Mouse (Mus musculus) stomach, embryonic 16.5 days (tissue): ENCODE measurements around the gene Fbxw11. TPM values are rescaled to one million over a fixed set of nuclear protein-coding genes. Genes with fewer than 3 reads are reported as not detected.

ENCODE experiments used
- ATAC-seq: fragments of 200-750 bp; cut with Nextera tagmentation; 2 replicates; pipeline ENCODE4 v1.8.0; 2017; ENCODE audit warnings: moderate number of reproducible peaks, moderate TSS enrichment; ENCODE audit not compliant: insufficient read depth, low FRiP score
- H3K27ac ChIP-seq: fragments of 300-500 bp; sonication (generic); 2 replicates; pipeline ENCODE4 v1.5.1; 2014; ENCODE audit warnings: low read length
- H3K27me3 ChIP-seq: fragments of 300-500 bp; sonication (generic); 2 replicates; pipeline ENCODE4 v1.6.1; 2014; ENCODE audit warnings: low read length, control low read depth, mixed read lengths; ENCODE audit not compliant: control insufficient read depth, insufficient read depth
- H3K36me3 ChIP-seq: fragments of 300-500 bp; sonication (generic); 2 replicates; pipeline ENCODE4 v1.6.1; 2014; ENCODE audit warnings: low read length; ENCODE audit not compliant: control insufficient read depth, insufficient read depth
- H3K4me1 ChIP-seq: fragments of 300-500 bp; sonication (generic); 2 replicates; pipeline ENCODE4 v1.6.1; 2014; ENCODE audit warnings: low read length, control low read depth, mixed read lengths; ENCODE audit not compliant: control insufficient read depth, insufficient read depth
- H3K4me2 ChIP-seq: fragments of 300-500 bp; sonication (generic); 2 replicates; pipeline ENCODE4 v1.6.1; 2014; ENCODE audit warnings: low read depth, low read length, mixed read lengths
- H3K4me3 ChIP-seq: fragments of 300-500 bp; sonication (generic); replicated peaks from 2 replicates; pipeline ENCODE4 v1.5.1; 2014; ENCODE audit warnings: mild to moderate bottlenecking, low read length
- H3K9ac ChIP-seq: fragments of 300-500 bp; sonication (generic); 2 replicates; pipeline ENCODE4 v1.6.1; 2014; ENCODE audit warnings: low read length
- H3K9me3 ChIP-seq: fragments of 300-500 bp; sonication (generic); replicated peaks from 2 replicates; pipeline ENCODE4 v1.6.1; 2016; ENCODE audit warnings: low read length, control low read depth; ENCODE audit not compliant: control insufficient read depth
- WGBS: fragments of 180-500 bp; shearing (Covaris S2); extraction: QIAGEN DNeasy Blood & Tissue Kit; methylation state at CpG from one replicate; pipeline ENCODE4 v1.1.7; 2014; 5-methylcytosine and 5-hydroxymethylcytosine counted together
- polyA plus RNA-seq: library from polyadenylated mRNA; unstranded; fragments of >200 nt; fragmentation: Nextera tagmentation; extraction: Ambion mirVana; gene quantifications from 2 replicates; pipeline ENCODE4 v1.2.1, GENCODE M21; 2015

The Fbxw11 gene
- polyA plus RNA-seq, 1 experiment from 2014 or later: 65.0 TPM

- no peak overlapping the region for H3K27ac ChIP-seq
- no peak overlapping the region for H3K4me2 ChIP-seq
- H3K9me3 ChIP-seq: no peaks in the 10 kb centered on the region
- H3K27me3 ChIP-seq: no peaks in the 10 kb centered on the region
- H3K4me1 ChIP-seq: no peaks in the 10 kb centered on the region
- peaks cover 31% of the 10 kb centered on the region for H3K36me3 ChIP-seq
- WGBS: 72% methylated on average over 5 of the region's 5 CpGs
- H3K9ac ChIP-seq: no peak overlapping the region
- H3K4me3 ChIP-seq: no peak overlapping the region
- no peak for ATAC-seq
Observed at GRCm38 (mm10) chr11:32743891-32744290, 101.4 kb downstream of the Fbxw11 start.

DNA sequence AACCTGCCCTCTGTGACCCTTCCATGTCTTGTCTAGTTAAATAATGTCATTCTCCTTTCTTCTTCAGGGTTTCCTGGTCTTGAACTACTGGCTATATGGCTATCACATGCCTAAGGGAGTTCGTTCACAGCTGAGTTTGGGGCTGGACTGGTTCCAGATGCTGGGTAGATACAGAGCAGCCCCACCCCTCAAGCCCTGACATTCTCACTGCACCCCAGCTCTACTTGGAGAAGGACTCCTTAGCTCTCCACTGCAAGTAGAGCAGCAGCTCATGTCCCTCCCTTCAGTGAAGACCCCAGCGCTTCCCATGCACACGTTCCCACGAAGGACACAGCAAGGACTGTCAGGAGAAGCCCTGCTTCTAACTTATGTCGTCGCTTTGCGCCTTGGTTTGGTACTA is 101.9 kb downstream of the Fbxw11 start:
- no peak overlapping the region for H3K27ac ChIP-seq
- ATAC-seq: no peak
- H3K4me3 ChIP-seq: no peak overlapping the region
- no peak overlapping the region for H3K9ac ChIP-seq
- WGBS: 84% methylated on average over 7 of the region's 7 CpGs
- H3K4me2 ChIP-seq: no peak overlapping the region
- H3K36me3 ChIP-seq: peaks cover 25% of the 10 kb centered on the region
- no peaks in the 10 kb centered on the region for H3K27me3 ChIP-seq
- no peaks in the 10 kb centered on the region for H3K9me3 ChIP-seq
- no peaks in the 10 kb centered on the region for H3K4me1 ChIP-seq

DNA sequence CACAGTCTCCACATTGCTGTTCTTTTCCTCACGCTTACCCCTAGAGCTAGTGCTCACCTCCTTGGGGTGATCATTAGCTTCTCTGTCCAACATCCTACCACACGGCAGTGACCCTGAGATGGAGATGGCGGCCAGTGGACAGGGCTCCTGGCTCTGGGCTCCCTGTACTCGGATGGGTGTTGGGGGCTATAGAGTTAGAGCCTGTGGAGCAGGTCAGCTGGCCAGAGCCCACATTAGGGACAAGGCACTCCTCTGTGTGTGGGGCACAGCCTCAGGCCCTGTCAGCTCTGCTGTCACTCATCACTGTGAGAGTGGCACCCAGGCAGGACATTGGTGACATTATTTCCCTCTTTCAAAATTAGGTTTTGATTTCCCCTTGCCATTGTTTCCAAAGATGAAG is 102.9 kb downstream of the Fbxw11 start:
- H3K36me3 ChIP-seq: peaks cover 17% of the 10 kb centered on the region

DNA sequence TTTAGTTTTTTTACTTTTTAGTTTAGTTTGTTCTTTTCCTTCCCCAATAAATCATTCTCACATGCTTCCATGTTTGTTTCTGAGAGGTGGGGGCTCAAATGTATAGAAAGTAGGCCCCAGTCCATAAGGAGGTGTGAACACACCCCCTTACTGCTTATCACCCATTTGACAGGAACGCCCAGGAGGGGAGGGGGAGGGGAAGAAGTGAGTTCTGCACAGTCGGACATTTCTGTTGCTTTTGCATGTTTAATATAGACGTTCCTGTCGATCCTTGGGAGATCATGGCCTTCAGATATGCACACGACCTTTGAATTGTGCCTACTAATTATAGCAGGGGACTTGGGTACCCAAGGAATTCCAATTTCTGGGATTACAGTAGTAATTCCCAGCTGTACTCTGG is 103.5 kb downstream of the Fbxw11 start:
- H3K27me3 ChIP-seq: no peaks in the 10 kb centered on the region
- no peaks in the 10 kb centered on the region for H3K4me1 ChIP-seq
- H3K4me2 ChIP-seq: no peak overlapping the region
- 38% methylated on average over 5 of the region's 5 CpGs for WGBS
- H3K9ac ChIP-seq: no peak overlapping the region
- peaks cover 11% of the 10 kb centered on the region for H3K36me3 ChIP-seq
- H3K4me3 ChIP-seq: no peak overlapping the region
- H3K27ac ChIP-seq: no peak overlapping the region
- no peaks in the 10 kb centered on the region for H3K9me3 ChIP-seq
- no peak for ATAC-seq

More for the DNA sequence above, 102.9 kb downstream of the Fbxw11 start:
- 93% methylated on average over 4 of the region's 4 CpGs for WGBS
- H3K9ac ChIP-seq: no peak overlapping the region
- H3K4me3 ChIP-seq: no peak overlapping the region
- H3K27ac ChIP-seq: no peak overlapping the region
- H3K9me3 ChIP-seq: no peaks in the 10 kb centered on the region
- no peaks in the 10 kb centered on the region for H3K27me3 ChIP-seq
- no peak overlapping the region for H3K4me2 ChIP-seq
- ATAC-seq: no peak
- H3K4me1 ChIP-seq: no peaks in the 10 kb centered on the region

DNA sequence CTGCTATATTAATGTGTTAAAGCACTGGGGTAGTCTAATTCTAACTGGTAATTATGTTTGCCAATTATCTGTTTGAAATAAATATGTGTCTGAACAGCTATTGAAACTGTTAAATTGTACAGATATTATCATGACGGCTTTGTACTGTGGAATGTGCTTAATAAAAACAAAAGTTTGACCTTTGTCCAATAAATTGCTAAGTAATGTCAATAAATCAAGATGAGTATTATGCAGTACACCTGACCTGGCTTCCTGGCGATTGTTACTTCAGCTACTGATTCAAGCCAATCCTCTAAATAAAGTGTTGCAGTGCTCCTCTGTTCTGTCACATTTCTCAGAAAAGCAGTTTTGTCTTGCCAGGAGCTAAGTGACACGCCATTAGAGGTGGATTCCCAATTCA is 104.0 kb downstream of the Fbxw11 start:
- 45% methylated on average over 3 of the region's 3 CpGs for WGBS
- ATAC-seq: no peak
- Histone ChIP-seq H3K4me1 (no peaks in the 10 kb centered on the region), H3K36me3 (peaks cover 8% of the 10 kb centered on the region), H3K9me3 (no peaks in the 10 kb centered on the region), H3K27ac (no peak overlapping the region), H3K9ac (no peak overlapping the region), H3K4me2 (no peak overlapping the region), H3K4me3 (no peak overlapping the region), H3K27me3 (no peaks in the 10 kb centered on the region)

DNA sequence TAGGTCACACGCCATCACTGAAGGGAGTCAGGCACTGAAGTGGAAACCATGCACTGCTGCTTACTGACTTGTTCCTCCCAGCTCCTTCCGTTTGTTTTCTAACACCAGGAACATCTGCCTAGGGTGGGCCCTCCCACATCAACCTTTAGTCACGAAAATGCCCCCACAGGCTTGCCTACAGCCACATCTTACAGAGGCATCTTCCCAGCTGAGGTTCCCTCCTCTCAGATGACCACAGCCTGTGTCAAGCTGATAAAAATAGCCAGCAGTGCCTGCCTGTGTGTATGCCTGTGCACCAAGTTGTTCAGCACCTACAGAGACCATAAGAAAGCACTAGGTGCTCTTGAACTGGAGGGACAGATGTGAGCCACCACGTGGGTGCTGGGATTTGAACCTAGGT is 106.3 kb downstream of the Fbxw11 start:
- WGBS: 74% methylated on average over 4 of the region's 4 CpGs
- Histone ChIP-seq H3K27ac (no peak overlapping the region), H3K9me3 (no peaks in the 10 kb centered on the region), H3K27me3 (no peaks in the 10 kb centered on the region), H3K9ac (no peak overlapping the region), H3K4me3 (no peak overlapping the region), H3K4me1 (no peaks in the 10 kb centered on the region), H3K4me2 (no peak overlapping the region), H3K36me3 (no peaks in the 10 kb centered on the region; the same call in 1 of the 2 replicates)
- ATAC-seq: no peak

GRCm38 (mm10) chr11:32751863-32752594 is 109.5 kb downstream of the Fbxw11 start:
- no peak for ATAC-seq
- no peak overlapping the region for H3K27ac ChIP-seq
- H3K27me3 ChIP-seq: no peaks in the 10 kb centered on the region
- no peaks in the 10 kb centered on the region for H3K36me3 ChIP-seq
- no peak overlapping the region for H3K4me2 ChIP-seq
- H3K9ac ChIP-seq: no peak overlapping the region
- no peaks in the 10 kb centered on the region for H3K4me1 ChIP-seq
- no peak overlapping the region for H3K4me3 ChIP-seq
- 56% methylated on average over 7 of the region's 7 CpGs for WGBS
- no peaks in the 10 kb centered on the region for H3K9me3 ChIP-seq

- H3K9ac ChIP-seq: no peak overlapping the region
- H3K27me3 ChIP-seq: no peaks in the 10 kb centered on the region
- H3K4me3 ChIP-seq: no peak overlapping the region
- no peak overlapping the region for H3K4me2 ChIP-seq
- H3K4me1 ChIP-seq: no peaks in the 10 kb centered on the region
- H3K9me3 ChIP-seq: no peaks in the 10 kb centered on the region
- no peak for ATAC-seq
- no peaks in the 10 kb centered on the region for H3K36me3 ChIP-seq
- no peak overlapping the region for H3K27ac ChIP-seq
- WGBS: 69% methylated on average over 5 of the region's 5 CpGs
Observed at GRCm38 (mm10) chr11:32752595-32752885, 110.0 kb downstream of the Fbxw11 start.

GRCm38 (mm10) chr11:32753358-32753757 is 110.8 kb downstream of the Fbxw11 start:
- WGBS: 94% methylated on average over 2 of the region's 2 CpGs
- H3K27ac ChIP-seq: no peak overlapping the region
- no peaks in the 10 kb centered on the region for H3K4me1 ChIP-seq
- H3K4me2 ChIP-seq: no peak overlapping the region
- no peak overlapping the region for H3K9ac ChIP-seq
- no peaks in the 10 kb centered on the region for H3K27me3 ChIP-seq
- H3K9me3 ChIP-seq: no peaks in the 10 kb centered on the region
- no peak for ATAC-seq
- H3K4me3 ChIP-seq: no peak overlapping the region
- no peaks in the 10 kb centered on the region for H3K36me3 ChIP-seq
